Mouse (Mus musculus) myocyte (in vitro differentiated cells): Measurements from ENCODE around the gene Mfap2.

Source experiments
- E2F4 ChIP-seq: IDR thresholded peaks from one replicate; pipeline ENCODE4 v1.6.1; 2011; ENCODE audit warnings: mild to moderate bottlenecking, control low read depth, moderate library complexity; ENCODE audit not compliant: insufficient read depth
- MYOG ChIP-seq, 3 experiments: IDR thresholded peaks; one replicate each; pipeline ENCODE4 v1.6.1; 2011; ENCODE audit warnings: control low read depth in 2 of 3, low read depth in 2 of 3, mild to moderate bottlenecking in 2 of 3; ENCODE audit not compliant: insufficient read length in 2 of 3, control insufficient read depth in 1 of 3, insufficient read depth in 1 of 3
- USF1 ChIP-seq: IDR thresholded peaks from one replicate; pipeline ENCODE4 v1.6.1; 2011; ENCODE audit warnings: low read depth, mild to moderate bottlenecking, control low read depth, moderate library complexity

GRCm38 (mm10) chr4:141024992-141025391, 14.8 kb downstream of the Mfap2 start:
- no peak for TF ChIP-seq E2F4
- no peak for TF ChIP-seq MYOG (IDR thresholded peaks at IDR 0.05; ENCODE audit: control insufficient read depth in 1 of 3, insufficient read depth in 1 of 3, insufficient read length in 2 of 3, low read depth in 2 of 3)
- no peak for TF ChIP-seq USF1
